Mouse (Mus musculus) adrenal gland, postnatal 14 days (tissue): ENCODE measurements around the gene Slc25a47. TPM values are rescaled to one million over a fixed set of nuclear protein-coding genes. Genes with fewer than 3 reads are reported as not detected.

Experiments
- microRNA-seq, 2 experiments: library from miRNA; unstranded; fragments of <30 nt; microRNA quantifications; one replicate each; pipeline ENCODE4 v1.2.0; 2021
- total RNA-seq: library from RNA; stranded (reverse); gene quantifications from 2 replicates; pipeline ENCODE4 v1.2.3, GENCODE M21; 2021

The Slc25a47 gene
- total RNA-seq, 1 experiment from 2014 or later: 33.9 TPM

Small RNAs within 50 kb of the gene (microRNA-seq; reads per million reads assigned to microRNA genes)
- gene Mir345: 78.0 to 79.3 reads per million in 2 experiments

Other genes with a start within 250 kb of the Slc25a47 start
- not detected in 2 replicates for gene Degs2, start 133.7 kb upstream of the Slc25a47 start, total RNA-seq
- gene Yy1, start 43.1 kb upstream of the Slc25a47 start, total RNA-seq: 74.2 and 77.6 TPM in 2 replicates
- 13.5 and 16.2 TPM in 2 replicates for gene Slc25a29, start 163 bp upstream of the Slc25a47 start, total RNA-seq
- gene Wdr25, start 57.6 kb downstream of the Slc25a47 start, total RNA-seq: 4.9 and 6.7 TPM in 2 replicates
- 50.3 and 56.5 TPM in 2 replicates for gene Wars, start 58.1 kb downstream of the Slc25a47 start, total RNA-seq
- gene Begain, start 232.2 kb downstream of the Slc25a47 start, total RNA-seq: 5.8 and 8.3 TPM in 2 replicates